Mouse (Mus musculus) forebrain, embryonic 15.5 days (tissue): ENCODE results near the gene Gm13278. TPM values are rescaled to one million over a fixed set of nuclear protein-coding genes. Genes with fewer than 3 reads are reported as not detected.
"Not testable (repeated sequence)": the region's sequence is repeated elsewhere in the genome, so short reads cannot be mapped to it uniquely, and the experiment has no call there.

ENCODE experiments used
- ATAC-seq: fragments of 200-750 bp; cut with Nextera tagmentation; replicated peaks from 2 replicates; pipeline ENCODE4 v1.8.0; 2017; ENCODE audit warnings: mild to moderate bottlenecking, moderate TSS enrichment, moderate library complexity
- H3K27ac ChIP-seq: fragments of 300-500 bp; sonication (generic); replicated peaks from 2 replicates; pipeline ENCODE4 v1.5.1; 2015; ENCODE audit warnings: mild to moderate bottlenecking, inconsistent platforms
- H3K27me3 ChIP-seq: fragments of 300-500 bp; sonication (generic); 2 replicates; pipeline ENCODE4 v1.6.1; 2015; ENCODE audit warnings: inconsistent platforms
- H3K36me3 ChIP-seq: fragments of 300-500 bp; sonication (generic); 2 replicates; pipeline ENCODE4 v1.6.1; 2015; ENCODE audit warnings: mild to moderate bottlenecking, inconsistent platforms
- H3K4me1 ChIP-seq: fragments of 300-500 bp; sonication (generic); 2 replicates; pipeline ENCODE4 v1.6.1; 2015; ENCODE audit warnings: inconsistent platforms
- H3K4me2 ChIP-seq: fragments of 300-500 bp; sonication (generic); replicated peaks from 2 replicates; pipeline ENCODE4 v1.6.1; 2015; ENCODE audit warnings: mild to moderate bottlenecking, inconsistent platforms
- H3K4me3 ChIP-seq: fragments of 300-500 bp; sonication (generic); 2 replicates; pipeline ENCODE4 v1.5.1; 2015; ENCODE audit warnings: mild to moderate bottlenecking, inconsistent platforms
- H3K9ac ChIP-seq: fragments of 300-500 bp; sonication (generic); replicated peaks from 2 replicates; pipeline ENCODE4 v1.6.1; 2015; ENCODE audit warnings: mild to moderate bottlenecking, inconsistent platforms
- H3K9me3 ChIP-seq: fragments of 300-500 bp; sonication (generic); 2 replicates; pipeline ENCODE4 v1.6.1; 2016; ENCODE audit warnings: inconsistent platforms
- WGBS: fragments of 180-500 bp; shearing (Covaris S2); methylation state at CpG from one replicate; pipeline ENCODE4 v1.1.7; 2015; ENCODE audit warnings: mixed read lengths; 5-methylcytosine and 5-hydroxymethylcytosine counted together
- polyA plus RNA-seq: library from polyadenylated mRNA; unstranded; fragments of >200 nt; fragmentation: Nextera tagmentation; extraction: Ambion mirVana; gene quantifications from 2 replicates; pipeline ENCODE4 v1.2.1, GENCODE M21; 2015

The Gm13278 gene
- polyA plus RNA-seq, 1 experiment from 2014 or later: not detected

DNA sequence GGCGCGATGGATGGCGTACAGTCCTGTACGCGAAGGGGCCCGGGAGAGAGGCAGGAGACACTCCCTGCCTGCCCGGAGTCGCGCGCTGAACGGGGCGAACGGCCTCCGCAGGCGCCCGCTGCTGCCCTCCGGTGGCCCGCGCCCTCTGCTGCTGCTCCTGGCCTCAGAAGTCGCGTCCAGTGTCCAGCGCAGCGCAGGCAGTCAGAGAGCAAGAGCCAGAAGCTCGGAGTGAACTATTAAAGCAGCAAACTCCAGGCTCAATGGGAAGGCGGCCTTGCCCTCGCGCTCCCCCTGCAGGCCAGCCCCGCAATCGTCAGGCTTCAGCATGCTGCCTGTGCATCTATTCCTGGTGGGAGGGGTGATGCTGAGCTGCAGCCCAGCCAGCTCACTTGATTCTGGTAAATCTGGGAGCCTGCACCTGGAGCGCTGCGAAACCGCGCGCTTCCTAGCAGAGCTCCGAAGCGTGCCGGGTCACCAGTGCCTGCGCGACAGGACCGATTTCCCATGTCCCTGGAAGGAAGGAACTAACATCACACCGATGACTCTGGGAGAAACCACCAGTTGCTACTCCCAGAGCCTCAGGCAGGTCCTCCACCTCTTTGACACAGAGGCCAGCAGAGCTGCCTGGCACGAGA lies 27.8 kb upstream of the Gm13278 start:
- Histone ChIP-seq H3K9ac (0 out of 2 replicates have a peak overlapping the region, but pooled peaks have one; percentile 24), H3K4me2 (peak overlapping the region; percentile 63), H3K4me3 (peak overlapping the region; percentile 41)
- 2% methylated on average over 34 of the region's 42 CpGs for WGBS
- H3K27ac ChIP-seq, ATAC-seq, H3K27me3 ChIP-seq, H3K36me3 ChIP-seq, H3K4me1 ChIP-seq, H3K9me3 ChIP-seq: not testable (repeated sequence)

DNA sequence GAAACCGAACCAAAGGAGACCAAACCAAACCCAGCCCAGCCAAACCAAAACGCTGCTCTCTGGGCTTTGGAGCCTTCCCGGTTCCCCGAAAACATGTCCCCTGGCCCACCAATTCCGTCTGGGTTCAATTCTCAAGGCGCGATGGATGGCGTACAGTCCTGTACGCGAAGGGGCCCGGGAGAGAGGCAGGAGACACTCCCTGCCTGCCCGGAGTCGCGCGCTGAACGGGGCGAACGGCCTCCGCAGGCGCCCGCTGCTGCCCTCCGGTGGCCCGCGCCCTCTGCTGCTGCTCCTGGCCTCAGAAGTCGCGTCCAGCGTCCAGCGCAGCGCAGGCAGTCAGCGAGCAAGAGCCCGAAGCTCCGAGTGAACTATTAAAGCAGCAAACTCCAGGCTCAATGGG lies 17.8 kb upstream of the Gm13278 start, which contains the start of gene Gm13290:
Gm13290 (plus strand) TSS at position 301 of the 400 bp plus-strand sequence.
- not testable (repeated sequence) for H3K36me3 ChIP-seq, ATAC-seq, H3K27me3 ChIP-seq, H3K4me1 ChIP-seq, H3K9ac ChIP-seq, H3K4me3 ChIP-seq, H3K9me3 ChIP-seq, H3K27ac ChIP-seq, H3K4me2 ChIP-seq
- no CpG with 5 or more reads among the region's 32 CpGs for WGBS

DNA sequence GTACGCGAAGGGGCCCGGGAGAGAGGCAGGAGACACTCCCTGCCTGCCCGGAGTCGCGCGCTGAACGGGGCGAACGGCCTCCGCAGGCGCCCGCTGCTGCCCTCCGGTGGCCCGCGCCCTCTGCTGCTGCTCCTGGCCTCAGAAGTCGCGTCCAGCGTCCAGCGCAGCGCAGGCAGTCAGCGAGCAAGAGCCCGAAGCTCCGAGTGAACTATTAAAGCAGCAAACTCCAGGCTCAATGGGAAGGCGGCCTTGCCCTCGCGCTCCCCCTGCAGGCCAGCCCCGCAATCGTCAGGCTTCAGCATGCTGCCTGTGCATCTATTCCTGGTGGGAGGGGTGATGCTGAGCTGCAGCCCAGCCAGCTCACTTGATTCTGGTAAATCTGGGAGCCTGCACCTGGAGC lies 14.7 kb upstream of the Gm13278 start, which contains the start of gene Gm13289:
Gm13289 (plus strand) TSS at position 301 of the 400 bp plus-strand sequence.
- no CpG with 5 or more reads among the region's 29 CpGs for WGBS
- not testable (repeated sequence) for ATAC-seq

DNA sequence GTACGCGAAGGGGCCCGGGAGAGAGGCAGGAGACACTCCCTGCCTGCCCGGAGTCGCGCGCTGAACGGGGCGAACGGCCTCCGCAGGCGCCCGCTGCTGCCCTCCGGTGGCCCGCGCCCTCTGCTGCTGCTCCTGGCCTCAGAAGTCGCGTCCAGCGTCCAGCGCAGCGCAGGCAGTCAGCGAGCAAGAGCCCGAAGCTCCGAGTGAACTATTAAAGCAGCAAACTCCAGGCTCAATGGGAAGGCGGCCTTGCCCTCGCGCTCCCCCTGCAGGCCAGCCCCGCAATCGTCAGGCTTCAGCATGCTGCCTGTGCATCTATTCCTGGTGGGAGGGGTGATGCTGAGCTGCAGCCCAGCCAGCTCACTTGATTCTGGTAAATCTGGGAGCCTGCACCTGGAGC lies 11.8 kb upstream of the Gm13278 start, which contains the start of gene Gm13272:
Gm13272 (plus strand) TSS at position 301 of the 400 bp plus-strand sequence.
- not testable (repeated sequence) for ATAC-seq, H3K4me2 ChIP-seq, H3K4me1 ChIP-seq, H3K9ac ChIP-seq, H3K27ac ChIP-seq, H3K4me3 ChIP-seq, H3K27me3 ChIP-seq, H3K36me3 ChIP-seq, H3K9me3 ChIP-seq
- WGBS: no CpG with 5 or more reads among the region's 29 CpGs

More for the DNA sequence above, 14.7 kb upstream of the Gm13278 start, which contains the start of gene Gm13289:
- not testable (repeated sequence) for H3K27me3 ChIP-seq, H3K4me1 ChIP-seq, H3K4me3 ChIP-seq, H3K9ac ChIP-seq, H3K9me3 ChIP-seq, H3K27ac ChIP-seq, H3K36me3 ChIP-seq, H3K4me2 ChIP-seq

DNA sequence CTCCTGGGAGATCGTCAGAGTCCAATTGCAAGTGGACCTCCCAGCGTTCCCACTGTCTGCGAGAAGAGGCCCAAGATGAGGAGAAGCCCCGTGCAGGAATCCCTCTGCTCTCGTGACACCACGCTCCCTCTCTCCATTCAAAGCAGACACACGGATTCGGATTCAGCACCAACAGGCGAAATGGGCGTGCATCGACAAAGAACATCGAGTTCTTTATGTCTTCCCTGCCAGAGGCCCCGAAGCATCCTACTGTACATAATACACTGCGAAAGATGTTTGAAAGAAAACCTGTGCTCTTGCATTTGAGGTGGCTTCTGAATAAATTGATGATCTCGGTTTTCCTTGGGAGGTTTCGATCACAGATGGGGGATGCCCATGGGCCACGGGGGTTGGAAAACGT lies 11.0 kb upstream of the Gm13278 start:
- H3K9ac ChIP-seq, H3K4me1 ChIP-seq, H3K4me3 ChIP-seq, ATAC-seq, H3K27ac ChIP-seq, H3K36me3 ChIP-seq, H3K9me3 ChIP-seq, H3K27me3 ChIP-seq, H3K4me2 ChIP-seq: not testable (repeated sequence)
- 47% methylated on average over 16 of the region's 18 CpGs for WGBS

DNA sequence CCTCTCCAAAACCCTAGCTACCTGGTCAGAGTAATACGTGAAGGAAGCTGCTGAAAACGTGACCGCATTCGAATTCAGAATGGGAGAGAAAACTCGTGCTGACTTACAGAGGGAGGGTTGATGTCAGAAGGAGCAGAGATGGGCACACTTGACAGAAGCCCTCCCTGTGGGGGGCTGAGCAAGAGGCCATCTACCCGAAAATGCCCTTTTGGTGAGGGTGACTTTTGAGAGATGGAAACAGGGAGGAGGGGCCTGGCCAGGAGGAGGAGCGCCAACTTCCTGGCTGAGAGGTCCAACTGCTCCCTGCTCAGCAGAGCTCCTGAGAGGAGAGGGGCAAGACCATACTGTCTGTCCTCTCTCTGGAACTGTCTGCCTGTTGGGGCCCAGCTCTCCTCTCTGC lies 9.5 kb upstream of the Gm13278 start, which contains the start of gene Ifnz:
Ifnz (plus strand) TSS at position 301 of the 400 bp plus-strand sequence.
- WGBS: 26% methylated on average over 4 of the region's 7 CpGs
- not testable (repeated sequence) for H3K27ac ChIP-seq, H3K36me3 ChIP-seq, H3K9ac ChIP-seq, ATAC-seq, H3K9me3 ChIP-seq, H3K27me3 ChIP-seq, H3K4me1 ChIP-seq
- Histone ChIP-seq H3K4me3 (peak within 1 kb of the TSS; percentile 17; the same call in 1 of the 2 replicates), H3K4me2 (peak within 1 kb of the TSS; percentile 40)

DNA sequence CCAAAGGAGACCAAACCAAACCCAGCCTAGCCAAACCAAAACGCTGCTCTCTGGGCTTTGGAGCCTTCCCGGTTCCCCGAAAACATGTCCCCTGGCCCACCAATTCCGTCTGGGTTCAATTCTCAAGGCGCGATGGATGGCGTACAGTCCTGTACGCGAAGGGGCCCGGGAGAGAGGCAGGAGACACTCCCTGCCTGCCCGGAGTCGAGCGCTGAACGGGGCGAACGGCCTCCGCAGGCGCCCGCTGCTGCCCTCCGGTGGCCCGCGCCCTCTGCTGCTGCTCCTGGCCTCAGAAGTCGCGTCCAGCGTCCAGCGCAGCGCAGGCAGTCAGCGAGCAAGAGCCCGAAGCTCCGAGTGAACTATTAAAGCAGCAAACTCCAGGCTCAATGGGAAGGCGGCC lies 9.0 kb upstream of the Gm13278 start:
- not testable (repeated sequence) for H3K4me1 ChIP-seq, H3K9me3 ChIP-seq, ATAC-seq, H3K27ac ChIP-seq, H3K36me3 ChIP-seq, H3K27me3 ChIP-seq, H3K9ac ChIP-seq
- WGBS: 0% methylated on average over 7 of the region's 31 CpGs
- peak overlapping the region; percentile 17; the same call in 1 of the 2 replicates for H3K4me3 ChIP-seq
- H3K4me2 ChIP-seq: peak overlapping the region; percentile 40

DNA sequence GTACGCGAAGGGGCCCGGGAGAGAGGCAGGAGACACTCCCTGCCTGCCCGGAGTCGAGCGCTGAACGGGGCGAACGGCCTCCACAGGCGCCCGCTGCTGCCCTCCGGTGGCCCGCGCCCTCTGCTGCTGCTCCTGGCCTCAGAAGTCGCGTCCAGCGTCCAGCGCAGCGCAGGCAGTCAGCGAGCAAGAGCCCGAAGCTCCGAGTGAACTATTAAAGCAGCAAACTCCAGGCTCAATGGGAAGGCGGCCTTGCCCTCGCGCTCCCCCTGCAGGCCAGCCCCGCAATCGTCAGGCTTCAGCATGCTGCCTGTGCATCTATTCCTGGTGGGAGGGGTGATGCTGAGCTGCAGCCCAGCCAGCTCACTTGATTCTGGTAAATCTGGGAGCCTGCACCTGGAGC lies 5.9 kb upstream of the Gm13278 start, which contains the start of gene Gm13276:
Gm13276 (plus strand) TSS at position 301 of the 400 bp plus-strand sequence.
- ATAC-seq, H3K36me3 ChIP-seq, H3K9ac ChIP-seq, H3K4me3 ChIP-seq, H3K27ac ChIP-seq, H3K4me1 ChIP-seq, H3K9me3 ChIP-seq, H3K27me3 ChIP-seq, H3K4me2 ChIP-seq: not testable (repeated sequence)
- WGBS: no CpG with 5 or more reads among the region's 27 CpGs

DNA sequence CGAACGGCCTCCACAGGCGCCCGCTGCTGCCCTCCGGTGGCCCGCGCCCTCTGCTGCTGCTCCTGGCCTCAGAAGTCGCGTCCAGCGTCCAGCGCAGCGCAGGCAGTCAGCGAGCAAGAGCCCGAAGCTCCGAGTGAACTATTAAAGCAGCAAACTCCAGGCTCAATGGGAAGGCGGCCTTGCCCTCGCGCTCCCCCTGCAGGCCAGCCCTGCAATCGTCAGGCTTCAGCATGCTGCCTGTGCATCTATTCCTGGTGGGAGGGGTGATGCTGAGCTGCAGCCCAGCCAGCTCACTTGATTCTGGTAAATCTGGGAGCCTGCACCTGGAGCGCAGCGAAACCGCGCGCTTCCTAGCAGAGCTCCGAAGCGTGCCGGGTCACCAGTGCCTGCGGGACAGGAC lies 2.9 kb upstream of the Gm13278 start, which contains the start of gene Gm13277:
Gm13277 (plus strand) TSS at position 231 of the 400 bp plus-strand sequence.
- not testable (repeated sequence) for H3K36me3 ChIP-seq
- 0% methylated on average over 7 of the region's 28 CpGs for WGBS

DNA sequence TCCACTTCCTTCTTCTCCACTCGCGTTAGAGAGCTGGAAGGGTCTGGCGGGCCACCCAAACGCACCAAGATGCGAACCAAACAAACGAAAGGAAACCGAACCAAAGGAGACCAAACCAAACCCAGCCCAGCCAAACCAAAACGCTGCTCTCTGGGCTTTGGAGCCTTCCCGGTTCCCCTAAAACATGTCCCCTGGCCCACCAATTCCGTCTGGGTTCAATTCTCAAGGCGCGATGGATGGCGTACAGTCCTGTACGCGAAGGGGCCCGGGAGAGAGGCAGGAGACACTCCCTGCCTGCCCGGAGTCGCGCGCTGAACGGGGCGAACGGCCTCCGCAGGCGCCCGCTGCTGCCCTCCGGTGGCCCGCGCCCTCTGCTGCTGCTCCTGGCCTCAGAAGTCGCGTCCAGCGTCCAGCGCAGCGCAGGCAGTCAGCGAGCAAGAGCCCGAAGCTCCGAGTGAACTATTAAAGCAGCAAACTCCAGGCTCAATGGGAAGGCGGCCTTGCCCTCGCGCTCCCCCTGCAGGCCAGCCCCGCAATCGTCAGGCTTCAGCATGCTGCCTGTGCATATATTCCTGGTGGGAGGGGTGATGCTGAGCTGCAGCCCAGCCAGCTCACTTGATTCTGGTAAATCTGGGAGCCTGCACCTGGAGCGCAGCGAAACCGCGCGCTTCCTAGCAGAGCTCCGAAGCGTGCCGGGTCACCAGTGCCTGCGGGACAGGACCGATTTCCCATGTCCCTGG lies 2.8 kb downstream of the Gm13278 start, which contains the start of gene Gm13275:
Gm13275 (plus strand) TSS at position 552 of the 740 bp plus-strand sequence.
- ATAC-seq, H3K9ac ChIP-seq: not testable (repeated sequence)

More for the DNA sequence above, 2.9 kb upstream of the Gm13278 start, which contains the start of gene Gm13277:
- ATAC-seq, H3K9ac ChIP-seq, H3K27me3 ChIP-seq, H3K4me2 ChIP-seq, H3K27ac ChIP-seq, H3K9me3 ChIP-seq, H3K4me1 ChIP-seq, H3K4me3 ChIP-seq: not testable (repeated sequence)

DNA sequence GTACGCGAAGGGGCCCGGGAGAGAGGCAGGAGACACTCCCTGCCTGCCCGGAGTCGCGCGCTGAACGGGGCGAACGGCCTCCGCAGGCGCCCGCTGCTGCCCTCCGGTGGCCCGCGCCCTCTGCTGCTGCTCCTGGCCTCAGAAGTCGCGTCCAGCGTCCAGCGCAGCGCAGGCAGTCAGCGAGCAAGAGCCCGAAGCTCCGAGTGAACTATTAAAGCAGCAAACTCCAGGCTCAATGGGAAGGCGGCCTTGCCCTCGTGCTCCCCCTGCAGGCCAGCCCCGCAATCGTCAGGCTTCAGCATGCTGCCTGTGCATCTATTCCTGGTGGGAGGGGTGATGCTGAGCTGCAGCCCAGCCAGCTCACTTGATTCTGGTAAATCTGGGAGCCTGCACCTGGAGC lies 5.7 kb downstream of the Gm13278 start, which contains the start of gene Gm13279:
Gm13279 (plus strand) TSS at position 301 of the 400 bp plus-strand sequence.
- not testable (repeated sequence) for H3K9ac ChIP-seq, H3K9me3 ChIP-seq, H3K4me1 ChIP-seq, H3K27me3 ChIP-seq, H3K36me3 ChIP-seq, H3K4me2 ChIP-seq, H3K27ac ChIP-seq, H3K4me3 ChIP-seq, ATAC-seq
- no CpG with 5 or more reads among the region's 28 CpGs for WGBS

More for the DNA sequence above, 2.8 kb downstream of the Gm13278 start, which contains the start of gene Gm13275:
- H3K4me1 ChIP-seq, H3K4me3 ChIP-seq, H3K27ac ChIP-seq, H3K27me3 ChIP-seq, H3K36me3 ChIP-seq, H3K4me2 ChIP-seq, H3K9me3 ChIP-seq: not testable (repeated sequence)
- 0% methylated on average over 15 of the region's 52 CpGs for WGBS

DNA sequence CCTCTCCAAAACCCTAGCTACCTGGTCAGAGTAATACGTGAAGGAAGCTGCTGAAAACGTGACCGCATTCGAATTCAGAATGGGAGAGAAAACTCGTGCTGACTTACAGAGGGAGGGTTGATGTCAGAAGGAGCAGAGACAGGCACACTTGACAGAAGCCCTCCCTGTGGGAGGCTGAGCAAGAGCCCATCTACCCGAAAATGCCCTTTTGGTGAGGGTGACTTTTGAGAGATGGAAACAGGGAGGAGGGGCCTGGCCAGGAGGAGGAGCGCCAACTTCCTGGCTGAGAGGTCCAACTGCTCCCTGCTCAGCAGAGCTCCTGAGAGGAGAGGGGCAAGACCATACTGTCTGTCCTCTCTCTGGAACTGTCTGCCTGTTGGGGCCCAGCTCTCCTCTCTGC lies 8.0 kb downstream of the Gm13278 start, which contains the start of gene Gm13285:
Gm13285 (plus strand) TSS at position 301 of the 400 bp plus-strand sequence.
- H3K9me3 ChIP-seq, H3K4me1 ChIP-seq, ATAC-seq, H3K4me2 ChIP-seq, H3K9ac ChIP-seq, H3K4me3 ChIP-seq, H3K36me3 ChIP-seq, H3K27ac ChIP-seq, H3K27me3 ChIP-seq: not testable (repeated sequence)
- 18% methylated on average over 5 of the region's 7 CpGs for WGBS
